In the genomic region with DNA sequence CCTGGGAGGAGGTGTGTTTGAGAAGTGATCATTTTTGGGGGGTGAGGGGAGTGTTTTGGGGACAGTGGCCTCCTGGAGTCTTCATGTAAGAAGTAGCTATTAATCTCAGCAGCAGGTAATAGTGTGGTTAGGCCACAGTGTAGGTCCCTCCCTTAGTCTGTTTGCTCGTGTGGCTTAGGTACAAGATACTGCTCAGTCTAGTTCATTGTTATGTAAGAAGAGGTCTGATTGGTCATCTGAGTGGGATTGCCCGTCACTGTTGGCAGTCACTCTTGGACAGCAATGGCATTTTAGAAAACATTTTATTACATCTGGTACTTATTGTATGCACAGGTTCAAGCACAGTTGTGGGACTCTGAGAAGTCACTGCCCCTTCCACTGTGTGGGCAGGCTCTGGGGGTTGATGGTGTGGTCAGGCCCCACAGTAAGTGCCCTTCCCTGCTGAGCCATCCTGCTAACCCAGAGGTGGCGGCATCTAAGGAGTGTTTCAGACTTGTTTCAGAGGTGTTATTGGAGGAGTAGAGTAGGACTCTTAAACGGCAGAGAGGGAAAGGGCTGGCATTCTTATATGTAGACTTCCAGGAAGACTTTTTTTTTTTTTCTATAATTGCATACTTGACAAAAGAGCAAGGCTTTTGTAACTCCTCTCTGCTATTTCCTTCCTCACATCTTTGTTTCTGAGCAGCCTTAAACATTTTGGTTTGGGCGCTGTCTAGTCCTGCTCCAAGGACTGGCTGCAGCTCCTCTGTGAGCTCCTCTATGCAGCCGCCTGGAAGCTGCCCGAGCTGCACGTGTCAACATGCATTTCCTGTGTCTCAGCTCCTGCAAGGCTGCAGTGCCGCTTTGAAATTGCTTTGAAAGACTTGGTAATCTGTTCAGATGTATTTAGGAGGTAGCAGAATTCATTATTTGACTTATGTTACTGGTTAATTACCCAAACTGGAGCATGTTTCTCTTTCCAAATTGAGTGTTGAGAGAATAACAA, we compare ENCODE assay signal across 9 mouse cellular contexts. TPM values are rescaled to one million over a fixed set of nuclear protein-coding genes. Genes with fewer than 3 reads are reported as not detected.
DNase-seq lines count a peak whose midpoint lies in the region; ATAC-seq lines count a peak whose summit lies in the region.
"Had no signal": no experiment of that assay in that cellular context is flagged by ENCODE, and none has a peak within 500 bp of the region (broad histone marks: within the 10 kb centered on the region; RNA-seq: fewer than 3 reads in every experiment).

No protein-coding gene starts in this region.

- intact Hi-C loops in left cerebral cortex, postnatal 4 days (cut with DNase I): no loop called here

- peak; percentile 13 for DNase-seq in left cerebral cortex, postnatal 4 days
- no peak for DNase-seq in left cerebral cortex, adult 11 months (ENCODE audit: low spot score)
- DNase-seq in embryonic facial prominence, embryonic 14.5 days (ENCODE audit: low spot score): peak; percentile 79
- peak; percentile 27 for DNase-seq in retina, postnatal 1 day
- no peak for DNase-seq in spleen, adult 12 weeks (ENCODE audit: low spot score)
- no peak for DNase-seq in frontal cortex, postnatal 14 days (ENCODE audit: low spot score in 2 of 2)
- DNase-seq: spleen, adult 18-20 months had no signal

- H3K9ac ChIP-seq in forebrain, embryonic 13.5 days: no peak overlapping the region
- H3K9ac ChIP-seq in forebrain, embryonic 15.5 days (replicated peaks): no peak overlapping the region
- no peak overlapping the region for H3K9ac ChIP-seq in embryonic facial prominence, embryonic 14.5 days (ENCODE audit: low read depth, low read length)

- H3K36me3 ChIP-seq in forebrain, embryonic 13.5 days (ENCODE audit: poor library complexity, severe bottlenecking): no peaks in the 10 kb centered on the region
- H3K36me3 ChIP-seq in forebrain, embryonic 15.5 days: no peaks in the 10 kb centered on the region
- H3K36me3 ChIP-seq in embryonic facial prominence, embryonic 14.5 days (ENCODE audit: control insufficient read depth, insufficient read depth, low read length): no peaks in the 10 kb centered on the region

- ATAC-seq in forebrain, embryonic 13.5 days: 0 out of 2 replicates have a peak, but pooled peaks have one; percentile 33
- no peak for ATAC-seq in forebrain, embryonic 15.5 days (replicated peaks)
- ATAC-seq in embryonic facial prominence, embryonic 14.5 days (ENCODE audit: low read depth): peak; percentile 60

- no peak overlapping the region for H3K4me2 ChIP-seq in forebrain, embryonic 13.5 days
- no peak overlapping the region for H3K4me2 ChIP-seq in forebrain, embryonic 15.5 days (replicated peaks)
- H3K4me2 ChIP-seq in embryonic facial prominence, embryonic 14.5 days (ENCODE audit: low read depth, low read length): no peak overlapping the region

- no peak overlapping the region for H3K4me3 ChIP-seq in forebrain, embryonic 13.5 days
- no peak overlapping the region for H3K4me3 ChIP-seq in forebrain, embryonic 15.5 days
- H3K4me3 ChIP-seq in embryonic facial prominence, embryonic 14.5 days (ENCODE audit: low read depth, low read length): no peak overlapping the region

- no peaks in the 10 kb centered on the region for H3K4me1 ChIP-seq in forebrain, embryonic 13.5 days
- peaks cover 25% of the 10 kb centered on the region for H3K4me1 ChIP-seq in forebrain, embryonic 15.5 days
- peaks cover 15% of the 10 kb centered on the region for H3K4me1 ChIP-seq in embryonic facial prominence, embryonic 14.5 days (ENCODE audit: control insufficient read depth, insufficient read depth, low read length)

- H3K9me3 ChIP-seq in forebrain, embryonic 13.5 days (replicated peaks): no peaks in the 10 kb centered on the region
- no peaks in the 10 kb centered on the region for H3K9me3 ChIP-seq in forebrain, embryonic 15.5 days
- no peaks in the 10 kb centered on the region for H3K9me3 ChIP-seq in embryonic facial prominence, embryonic 14.5 days (ENCODE audit: control insufficient read depth, low read length)

- WGBS in forebrain, embryonic 13.5 days: 37% methylated on average over 9 of the region's 9 CpGs
- 26% methylated on average over 9 of the region's 9 CpGs for WGBS in forebrain, embryonic 15.5 days
- 22% methylated on average over 9 of the region's 9 CpGs for WGBS in embryonic facial prominence, embryonic 14.5 days

- no peak overlapping the region for H3K27ac ChIP-seq in forebrain, embryonic 13.5 days
- H3K27ac ChIP-seq in forebrain, embryonic 15.5 days (replicated peaks): no peak overlapping the region
- H3K27ac ChIP-seq in embryonic facial prominence, embryonic 14.5 days (replicated peaks; ENCODE audit: low read depth, low read length): no peak overlapping the region

- H3K27me3 ChIP-seq in forebrain, embryonic 13.5 days: no peaks in the 10 kb centered on the region
- peaks cover 4% of the 10 kb centered on the region; the same call in 1 of the 2 replicates for H3K27me3 ChIP-seq in forebrain, embryonic 15.5 days
- no peaks in the 10 kb centered on the region for H3K27me3 ChIP-seq in embryonic facial prominence, embryonic 14.5 days (replicated peaks; ENCODE audit: control insufficient read depth, insufficient read depth, low read length)

RNA-seq across cellular contexts. Expression of a gene that starts 54.6 kb away (rescaled TPM):
- 1.9 TPM in 2 replicates for polyA plus RNA-seq in forebrain, embryonic 13.5 days (2015; fragmentation: Nextera tagmentation; extraction: Ambion mirVana)
- polyA plus RNA-seq in forebrain, embryonic 15.5 days (2015; fragmentation: Nextera tagmentation; extraction: Ambion mirVana): 3.6 and 3.8 TPM in 2 replicates
- total RNA-seq in left cerebral cortex, postnatal 4 days (2021): 10 to 100 TPM; 14.6 to 15.1 TPM
- 8.2 and 9.0 TPM in 2 replicates for polyA plus RNA-seq in embryonic facial prominence, embryonic 14.5 days (2014; fragmentation: Nextera tagmentation; extraction: Ambion mirVana)

Comparison
In these comparisons a context has a peak if more than half of its experiments do, and no peak if none do; other contexts are left out.
1. DNase-seq: peak in left cerebral cortex, postnatal 4 days (single experiment), embryonic facial prominence, embryonic 14.5 days (single experiment) and retina, postnatal 1 day (single experiment); none in left cerebral cortex, adult 11 months (single experiment), spleen, adult 12 weeks (single experiment) and frontal cortex, postnatal 14 days (0 of 2).